Mouse (Mus musculus): ENCODE data around the gene Slco2a1. TPM values are rescaled to one million over a fixed set of nuclear protein-coding genes. Genes with fewer than 3 reads are reported as not detected.

The Slco2a1 gene
- polyA plus RNA-seq, 1 experiment, result 2.4 TPM

- Histone ChIP-seq H3K36me3 (ENCODE audit: control insufficient read depth, insufficient read depth, low read length) (no peaks in the 10 kb centered on the region), H3K27ac (ENCODE audit: control insufficient read depth, insufficient read depth, low read depth, low read length) (no peak overlapping the region), H3K4me1 (ENCODE audit: control insufficient read depth, insufficient read depth, low read length) (no peaks in the 10 kb centered on the region), H3K27me3 (ENCODE audit: control insufficient read depth, insufficient read depth, low read length) (no peaks in the 10 kb centered on the region), H3K4me3 (ENCODE audit: control insufficient read depth, low read depth, low read length) (no peak overlapping the region)
- TF ChIP-seq CTCF (IDR thresholded peaks at IDR 0.05; ENCODE audit: control insufficient read depth, insufficient read depth, insufficient replicate concordance, low read depth, low read length) (no peak), POLR2A (IDR thresholded peaks at IDR 0.05; ENCODE audit: control insufficient read depth, low read depth, low read length) (no peak)
Measured at GRCm38 (mm10) chr9:103083405-103083804, 94.9 kb downstream of the Slco2a1 start.

DNA sequence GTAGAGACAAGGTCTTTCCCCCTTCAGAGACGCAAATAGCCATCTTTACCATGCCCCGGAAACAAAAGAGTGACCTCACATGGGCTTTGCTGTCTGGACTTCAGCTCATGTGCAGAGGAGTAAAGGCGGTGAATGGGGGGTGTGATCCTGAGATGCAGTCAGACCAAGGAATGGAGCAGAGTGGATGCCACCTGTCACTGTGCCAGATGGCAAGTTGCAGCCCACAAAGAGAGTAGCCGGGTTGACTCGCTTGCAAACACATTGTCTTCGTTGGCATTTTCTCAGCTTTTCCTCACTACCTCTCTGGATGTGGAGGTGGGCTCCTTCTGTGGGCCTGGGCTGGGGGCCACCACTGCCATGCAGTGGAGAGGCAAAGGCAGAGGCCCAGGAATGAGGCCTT lies 98.2 kb downstream of the Slco2a1 start:
- no peaks in the 10 kb centered on the region for H3K27me3 ChIP-seq (ENCODE audit: control insufficient read depth, insufficient read depth, low read length)
- no peak overlapping the region for H3K27ac ChIP-seq (ENCODE audit: control insufficient read depth, insufficient read depth, low read depth, low read length)
- peaks cover 8% of the 10 kb centered on the region for H3K4me1 ChIP-seq (ENCODE audit: control insufficient read depth, insufficient read depth, low read length)
- TF ChIP-seq CTCF (IDR thresholded peaks at IDR 0.05; ENCODE audit: control insufficient read depth, insufficient read depth, insufficient replicate concordance, low read depth, low read length), result no peak
- no peak for TF ChIP-seq POLR2A (IDR thresholded peaks at IDR 0.05; ENCODE audit: control insufficient read depth, low read depth, low read length)
- no peaks in the 10 kb centered on the region for H3K36me3 ChIP-seq (ENCODE audit: control insufficient read depth, insufficient read depth, low read length)
- no peak overlapping the region for H3K4me3 ChIP-seq (ENCODE audit: control insufficient read depth, low read depth, low read length)

GRCm38 (mm10) chr9:103087301-103087700 lies 98.8 kb downstream of the Slco2a1 start:
- Histone ChIP-seq H3K4me1 (ENCODE audit: control insufficient read depth, insufficient read depth, low read length) (peaks cover 8% of the 10 kb centered on the region), H3K4me3 (ENCODE audit: control insufficient read depth, low read depth, low read length) (no peak overlapping the region), H3K36me3 (ENCODE audit: control insufficient read depth, insufficient read depth, low read length) (no peaks in the 10 kb centered on the region), H3K27ac (ENCODE audit: control insufficient read depth, insufficient read depth, low read depth, low read length) (no peak overlapping the region), H3K27me3 (ENCODE audit: control insufficient read depth, insufficient read depth, low read length) (no peaks in the 10 kb centered on the region)
- TF ChIP-seq CTCF (IDR thresholded peaks at IDR 0.05; ENCODE audit: control insufficient read depth, insufficient read depth, insufficient replicate concordance, low read depth, low read length) (no peak), POLR2A (IDR thresholded peaks at IDR 0.05; ENCODE audit: control insufficient read depth, low read depth, low read length) (no peak)

- Histone ChIP-seq H3K27ac (ENCODE audit: control insufficient read depth, insufficient read depth, low read depth, low read length) (no peak overlapping the region), H3K27me3 (ENCODE audit: control insufficient read depth, insufficient read depth, low read length) (no peaks in the 10 kb centered on the region), H3K36me3 (ENCODE audit: control insufficient read depth, insufficient read depth, low read length) (no peaks in the 10 kb centered on the region), H3K4me3 (ENCODE audit: control insufficient read depth, low read depth, low read length) (no peak overlapping the region), H3K4me1 (ENCODE audit: control insufficient read depth, insufficient read depth, low read length) (peaks cover 8% of the 10 kb centered on the region)
- TF ChIP-seq CTCF (IDR thresholded peaks at IDR 0.05; ENCODE audit: control insufficient read depth, insufficient read depth, insufficient replicate concordance, low read depth, low read length) (no peak), POLR2A (IDR thresholded peaks at IDR 0.05; ENCODE audit: control insufficient read depth, low read depth, low read length) (no peak)
Measured at GRCm38 (mm10) chr9:103088661-103089060, 100.1 kb downstream of the Slco2a1 start.

DNA sequence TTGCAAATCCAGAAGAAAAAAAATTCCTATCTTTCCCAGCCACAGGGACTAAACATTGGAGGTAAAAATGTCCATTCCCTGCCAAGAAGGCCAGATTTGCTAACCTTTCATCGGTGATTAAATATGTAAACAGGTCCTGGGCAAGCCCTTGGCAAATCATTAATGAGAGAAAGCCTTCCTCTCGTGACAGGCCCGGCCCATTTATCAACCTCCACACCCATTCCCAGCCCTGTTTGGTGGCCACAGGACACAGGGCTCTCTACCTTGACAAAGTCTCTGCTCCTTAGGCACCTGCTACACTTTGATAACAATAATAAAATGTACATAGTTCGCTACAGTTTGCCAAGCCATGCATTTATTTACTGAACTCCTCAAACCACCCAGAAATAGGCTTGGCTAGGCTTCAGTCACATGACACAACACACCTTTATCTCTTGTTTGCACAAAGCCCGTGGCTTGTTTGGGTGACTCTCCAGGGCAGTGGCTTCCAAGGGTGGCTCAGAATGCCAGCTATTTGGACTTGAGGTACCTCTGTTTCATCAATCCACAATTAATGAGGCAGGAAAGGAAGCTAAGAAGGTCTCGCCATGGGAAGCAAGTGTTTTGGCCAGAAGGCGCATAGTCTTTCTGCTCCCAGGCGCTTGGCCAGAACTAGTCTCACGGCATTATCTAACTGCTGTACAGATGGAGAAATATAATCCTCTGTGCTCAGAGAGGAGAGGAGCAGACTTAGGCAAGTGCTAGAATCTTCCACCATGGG lies 101.8 kb downstream of the Slco2a1 start:
- Histone ChIP-seq H3K4me3 (ENCODE audit: control insufficient read depth, low read depth, low read length) (no peak overlapping the region), H3K27ac (ENCODE audit: control insufficient read depth, insufficient read depth, low read depth, low read length) (no peak overlapping the region), H3K27me3 (ENCODE audit: control insufficient read depth, insufficient read depth, low read length) (no peaks in the 10 kb centered on the region), H3K36me3 (ENCODE audit: control insufficient read depth, insufficient read depth, low read length) (no peaks in the 10 kb centered on the region), H3K4me1 (ENCODE audit: control insufficient read depth, insufficient read depth, low read length) (peaks cover 8% of the 10 kb centered on the region)
- TF ChIP-seq POLR2A (IDR thresholded peaks at IDR 0.05; ENCODE audit: control insufficient read depth, low read depth, low read length) (no peak), CTCF (IDR thresholded peaks at IDR 0.05; ENCODE audit: control insufficient read depth, insufficient read depth, insufficient replicate concordance, low read depth, low read length) (no peak)

GRCm38 (mm10) chr9:103091039-103091883 lies 102.7 kb downstream of the Slco2a1 start:
- TF ChIP-seq CTCF (IDR thresholded peaks at IDR 0.05; ENCODE audit: control insufficient read depth, insufficient read depth, insufficient replicate concordance, low read depth, low read length) (no peak), POLR2A (IDR thresholded peaks at IDR 0.05; ENCODE audit: control insufficient read depth, low read depth, low read length) (no peak)
- H3K36me3 ChIP-seq (ENCODE audit: control insufficient read depth, insufficient read depth, low read length), result no peaks in the 10 kb centered on the region
- H3K27ac ChIP-seq (ENCODE audit: control insufficient read depth, insufficient read depth, low read depth, low read length), result no peak overlapping the region

GRCm38 (mm10) chr9:103092248-103092647 lies 103.7 kb downstream of the Slco2a1 start:
- TF ChIP-seq POLR2A (IDR thresholded peaks at IDR 0.05; ENCODE audit: control insufficient read depth, low read depth, low read length) (no peak), CTCF (IDR thresholded peaks at IDR 0.05; ENCODE audit: control insufficient read depth, insufficient read depth, insufficient replicate concordance, low read depth, low read length) (peak; percentile 95)
- Histone ChIP-seq H3K27ac (ENCODE audit: control insufficient read depth, insufficient read depth, low read depth, low read length) (no peak overlapping the region), H3K4me1 (ENCODE audit: control insufficient read depth, insufficient read depth, low read length) (peaks cover 8% of the 10 kb centered on the region), H3K4me3 (ENCODE audit: control insufficient read depth, low read depth, low read length) (peak overlapping the region; percentile 52), H3K36me3 (ENCODE audit: control insufficient read depth, insufficient read depth, low read length) (no peaks in the 10 kb centered on the region), H3K27me3 (ENCODE audit: control insufficient read depth, insufficient read depth, low read length) (no peaks in the 10 kb centered on the region)

More at GRCm38 (mm10) chr9:103091039-103091883, 102.7 kb downstream of the Slco2a1 start:
- H3K27me3 ChIP-seq (ENCODE audit: control insufficient read depth, insufficient read depth, low read length), result no peaks in the 10 kb centered on the region
- no peak overlapping the region for H3K4me3 ChIP-seq (ENCODE audit: control insufficient read depth, low read depth, low read length)
- peaks cover 8% of the 10 kb centered on the region for H3K4me1 ChIP-seq (ENCODE audit: control insufficient read depth, insufficient read depth, low read length)
